Mouse (Mus musculus) ES-Bruce4 (cell line): Measurements from ENCODE around the gene Pus1.

Source experiments
- CTCF ChIP-seq: IDR thresholded peaks from one replicate; pipeline ENCODE4 v1.8.1; 2011; ENCODE audit warnings: low read depth, low read length
- POLR2A ChIP-seq: IDR thresholded peaks from one replicate; pipeline ENCODE4 v1.8.1; 2011; ENCODE audit warnings: low read length; ENCODE audit not compliant: insufficient read depth

DNA sequence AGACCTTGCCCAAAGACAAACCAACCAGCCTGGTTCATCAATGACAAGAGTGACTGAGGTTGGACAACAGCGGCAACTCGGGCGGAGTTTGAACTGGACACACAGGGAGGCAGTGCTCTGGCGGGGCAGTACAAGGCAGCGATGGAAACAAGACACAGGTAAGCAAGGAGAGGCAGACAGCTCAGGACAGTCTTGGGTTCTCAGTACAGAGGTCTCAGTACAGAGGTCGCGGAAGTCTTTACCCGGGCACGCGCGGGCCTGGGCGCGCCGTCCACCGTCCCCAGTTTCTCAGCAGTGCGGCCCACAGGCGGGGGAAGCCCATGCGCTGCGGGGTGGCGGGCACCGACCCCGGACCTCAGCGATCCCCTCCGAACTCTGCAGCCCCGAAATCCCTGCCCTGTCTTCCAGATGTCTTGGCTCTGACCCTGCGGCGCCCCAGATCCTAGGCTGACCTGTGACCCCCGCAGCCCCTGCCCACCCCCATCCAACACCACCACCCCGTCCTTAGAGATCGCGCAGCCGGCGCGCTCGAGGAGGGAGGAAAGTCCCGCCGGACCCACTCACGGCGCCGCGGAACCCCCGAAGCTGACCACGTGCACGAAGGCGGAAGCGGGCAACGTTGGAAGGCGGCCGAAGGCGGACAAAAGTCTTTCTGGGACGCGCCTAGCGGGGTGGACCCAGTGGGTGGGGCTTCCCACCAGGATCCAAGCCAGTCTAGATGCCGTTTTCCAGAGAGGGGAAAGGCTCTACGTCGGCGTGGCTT lies at the start of gene Pus1:
- no peak for TF ChIP-seq CTCF
- TF ChIP-seq POLR2A, result no peak
